Mouse (Mus musculus): ENCODE measurements around the gene Xpnpep3.

GRCm38 (mm10) chr15:81356946-81357345 is 43.0 kb upstream of the Xpnpep3 start:
- TF ChIP-seq CTCF (conservative IDR thresholded peaks at IDR 0.05; ENCODE audit: insufficient read depth, insufficient read length, low read depth, low read length) (no peak), POLR2A (IDR thresholded peaks at IDR 0.05; ENCODE audit: low read depth, low read length) (no peak)

Measured in kidney, adult 2 months (tissue).